Mouse (Mus musculus): Measurements from ENCODE around the gene Taf7l. TPM values are rescaled to one million over a fixed set of nuclear protein-coding genes. Genes with fewer than 3 reads are reported as not detected.

Gene Taf7l
- polyA plus RNA-seq, 1 experiment = not detected

DNA sequence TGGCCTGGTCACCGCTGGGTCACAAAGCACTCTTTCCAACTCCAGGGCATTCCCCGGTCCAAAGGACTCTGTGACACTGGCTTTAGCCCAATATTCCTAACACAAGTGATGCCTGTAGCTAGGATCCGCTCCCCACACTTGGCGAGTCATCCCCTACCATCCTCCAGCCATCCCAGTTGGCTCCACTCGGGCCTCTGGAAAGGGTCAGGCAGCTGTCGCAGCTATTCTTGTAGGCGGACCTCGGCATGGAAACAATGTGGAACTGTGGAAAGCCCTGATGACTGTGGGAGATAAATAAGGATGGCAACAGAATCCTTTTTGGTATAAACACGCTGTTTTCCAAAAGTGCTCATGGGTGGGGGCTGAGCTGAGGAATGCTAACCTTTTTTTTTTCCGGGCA, 50.5 kb downstream of the Taf7l start:
- no peak for TF ChIP-seq POLR2A (IDR thresholded peaks at IDR 0.05; ENCODE audit: extremely low read depth, insufficient read depth, low read length)
- no peak for TF ChIP-seq CTCF (IDR thresholded peaks at IDR 0.05; ENCODE audit: extremely low read depth, insufficient read depth, low read length)
- Histone ChIP-seq H3K27ac (ENCODE audit: insufficient read depth, low read length) (no peak overlapping the region), H3K4me1 (ENCODE audit: control insufficient read depth, insufficient read depth, low read length) (peaks cover 8% of the 10 kb centered on the region), H3K4me3 (ENCODE audit: insufficient read depth, low read length) (no peak overlapping the region)

DNA sequence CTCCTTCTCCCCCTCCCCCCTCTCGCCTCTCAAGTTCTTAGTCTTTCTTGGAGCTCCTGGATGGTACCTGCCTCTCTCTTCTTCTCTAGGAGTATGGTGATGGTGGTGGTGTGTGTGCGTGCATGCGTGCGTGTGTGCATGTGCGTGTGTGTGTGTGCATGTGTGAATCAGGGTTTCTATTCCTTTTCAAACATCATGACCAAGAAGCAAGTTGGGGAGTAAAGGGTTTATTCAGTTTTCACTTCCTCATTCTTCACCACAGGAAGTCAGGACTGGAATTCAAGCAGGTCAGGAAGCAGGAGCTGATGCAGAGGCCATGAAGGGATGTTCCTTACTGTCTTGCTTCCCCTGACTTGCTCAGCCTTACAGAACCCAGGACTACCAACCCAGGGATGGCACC, 52.0 kb downstream of the Taf7l start:
- Histone ChIP-seq H3K4me1 (ENCODE audit: control insufficient read depth, insufficient read depth, low read length) (peaks cover 8% of the 10 kb centered on the region), H3K4me3 (ENCODE audit: insufficient read depth, low read length) (no peak overlapping the region), H3K27ac (ENCODE audit: insufficient read depth, low read length) (no peak overlapping the region)
- TF ChIP-seq POLR2A (IDR thresholded peaks at IDR 0.05; ENCODE audit: extremely low read depth, insufficient read depth, low read length) = no peak
- no peak for TF ChIP-seq CTCF (IDR thresholded peaks at IDR 0.05; ENCODE audit: extremely low read depth, insufficient read depth, low read length)

DNA sequence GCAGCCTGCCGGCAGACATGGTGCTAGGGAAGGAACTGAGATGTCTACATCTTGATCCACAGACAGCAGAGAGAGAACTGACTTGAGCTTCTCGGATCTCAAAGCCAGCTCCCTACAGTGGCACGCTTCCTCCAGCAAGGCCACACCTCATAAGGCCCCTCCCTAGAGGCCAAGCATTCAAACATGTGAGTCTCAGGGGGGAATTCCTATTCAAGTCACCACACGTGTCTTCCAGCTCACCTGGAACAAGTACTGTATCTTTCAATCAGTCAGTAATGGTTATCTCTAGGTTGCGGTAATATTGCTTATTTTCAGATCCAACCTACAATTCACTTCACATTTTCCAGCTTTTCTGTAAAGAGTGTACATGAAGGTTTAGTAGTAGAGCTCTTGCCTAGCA, 56.2 kb downstream of the Taf7l start:
- H3K4me1 ChIP-seq (ENCODE audit: control insufficient read depth, insufficient read depth, low read length) = peaks cover 5% of the 10 kb centered on the region; the same call in 1 of the 2 replicates
- TF ChIP-seq CTCF (IDR thresholded peaks at IDR 0.05; ENCODE audit: extremely low read depth, insufficient read depth, low read length) (no peak), POLR2A (IDR thresholded peaks at IDR 0.05; ENCODE audit: extremely low read depth, insufficient read depth, low read length) (no peak)
- no peak overlapping the region for H3K4me3 ChIP-seq (ENCODE audit: insufficient read depth, low read length)
- H3K27ac ChIP-seq (ENCODE audit: insufficient read depth, low read length) = no peak overlapping the region

DNA sequence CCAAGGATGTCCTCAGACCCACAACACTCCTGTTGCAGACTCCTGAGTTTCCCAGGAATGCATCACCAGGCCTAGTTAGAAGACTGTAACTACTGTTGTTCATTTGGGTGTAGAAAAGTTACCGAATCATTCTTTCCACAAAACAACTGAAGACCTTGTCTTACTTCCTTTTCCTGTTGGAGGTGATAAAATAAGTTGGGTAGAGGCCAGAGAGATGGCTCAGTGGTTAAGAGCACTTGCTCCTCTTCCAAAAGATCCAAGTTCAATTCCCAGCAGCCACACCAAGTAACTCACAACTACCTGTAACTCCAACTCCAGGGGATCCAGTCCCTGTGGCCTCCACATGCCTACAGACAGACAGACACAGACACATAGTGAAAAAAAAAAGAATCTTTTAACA, 64.2 kb downstream of the Taf7l start:
- Histone ChIP-seq H3K4me1 (ENCODE audit: control insufficient read depth, insufficient read depth, low read length) (no peaks in the 10 kb centered on the region), H3K4me3 (ENCODE audit: insufficient read depth, low read length) (no peak overlapping the region), H3K27ac (ENCODE audit: insufficient read depth, low read length) (no peak overlapping the region)
- TF ChIP-seq CTCF (IDR thresholded peaks at IDR 0.05; ENCODE audit: extremely low read depth, insufficient read depth, low read length) (no peak), POLR2A (IDR thresholded peaks at IDR 0.05; ENCODE audit: extremely low read depth, insufficient read depth, low read length) (no peak)

Other genes starting within 250 kb of the Taf7l start
- gene Trmt2b, start 199.5 kb downstream of the Taf7l start, polyA plus RNA-seq (2012; rRNA removed) = 8.7 and 9.8 TPM in 2 replicates
- 40.7 and 43.7 TPM in 2 replicates for gene Tmem35a, start 181.3 kb downstream of the Taf7l start, polyA plus RNA-seq (2012; rRNA removed)
- 0.44 and 0.48 TPM in 2 replicates for gene Cenpi, start 168.4 kb downstream of the Taf7l start, polyA plus RNA-seq (2012; rRNA removed)
- 49.8 and 52.4 TPM in 2 replicates for gene Drp2, start 71.9 kb downstream of the Taf7l start, polyA plus RNA-seq (2012; rRNA removed)
- gene Timm8a1, start 65.4 kb upstream of the Taf7l start, polyA plus RNA-seq (2012; rRNA removed) = 14.8 and 17.0 TPM in 2 replicates
- 0.94 and 1.5 TPM in 2 replicates for gene Btk, start 107.1 kb upstream of the Taf7l start, polyA plus RNA-seq (2012; rRNA removed)
- gene Rpl36a, start 109.2 kb upstream of the Taf7l start, polyA plus RNA-seq (2012; rRNA removed) = 541 and 586 TPM in 2 replicates
- gene Gla, start 124.6 kb upstream of the Taf7l start, polyA plus RNA-seq (2012; rRNA removed) = 6.6 and 7.6 TPM in 2 replicates
- 109 and 114 TPM in 2 replicates for gene Hnrnph2, start 124.7 kb upstream of the Taf7l start, polyA plus RNA-seq (2012; rRNA removed)
- gene Armcx4, start 210.0 kb upstream of the Taf7l start, polyA plus RNA-seq (2012; rRNA removed) = 13.8 and 15.5 TPM in 2 replicates
- 71.6 and 74.8 TPM in 2 replicates for gene Armcx1, start 241.5 kb upstream of the Taf7l start, polyA plus RNA-seq (2012; rRNA removed)